Mouse (Mus musculus) midbrain, embryonic 12.5 days (tissue): ENCODE data around the gene Cela3b. TPM values are rescaled to one million over a fixed set of nuclear protein-coding genes. Genes with fewer than 3 reads are reported as not detected.
"Not testable (repeated sequence)": the region's sequence is repeated elsewhere in the genome, so short reads cannot be mapped to it uniquely, and the experiment has no call there.

ENCODE experiments used
- ATAC-seq: fragments of 200-750 bp; cut with Nextera tagmentation; 2 replicates; pipeline ENCODE4 v1.8.0; 2017; ENCODE audit warnings: low read depth, moderate TSS enrichment, moderate library complexity; ENCODE audit not compliant: low FRiP score
- H3K27ac ChIP-seq: fragments of 300-500 bp; sonication (generic); replicated peaks from 2 replicates; pipeline ENCODE4 v1.5.1; 2016; ENCODE audit warnings: mild to moderate bottlenecking
- H3K27me3 ChIP-seq: fragments of 300-500 bp; sonication (generic); 2 replicates; pipeline ENCODE4 v1.6.1; 2016; ENCODE audit warnings: mild to moderate bottlenecking
- H3K36me3 ChIP-seq: fragments of 300-500 bp; sonication (generic); 2 replicates; pipeline ENCODE4 v1.6.1; 2016
- H3K4me1 ChIP-seq: fragments of 300-500 bp; sonication (generic); 2 replicates; pipeline ENCODE4 v1.6.1; 2016
- H3K4me2 ChIP-seq: fragments of 300-500 bp; sonication (generic); replicated peaks from 2 replicates; pipeline ENCODE4 v1.6.1; 2016; ENCODE audit warnings: mild to moderate bottlenecking, moderate library complexity
- H3K4me3 ChIP-seq: fragments of 300-500 bp; sonication (generic); 2 replicates; pipeline ENCODE4 v1.5.1; 2016; ENCODE audit warnings: mild to moderate bottlenecking
- H3K9ac ChIP-seq: fragments of 300-500 bp; sonication (generic); replicated peaks from 2 replicates; pipeline ENCODE4 v1.6.1; 2016; ENCODE audit warnings: mild to moderate bottlenecking, moderate library complexity
- H3K9me3 ChIP-seq: fragments of 300-500 bp; sonication (generic); 2 replicates; pipeline ENCODE4 v1.6.1; 2016; ENCODE audit warnings: mild to moderate bottlenecking
- WGBS: fragments of 180-500 bp; shearing (Covaris S2); methylation state at CpG from one replicate; pipeline ENCODE4 v1.1.7; 2016; 5-methylcytosine and 5-hydroxymethylcytosine counted together
- polyA plus RNA-seq: library from polyadenylated mRNA; unstranded; fragments of >200 nt; fragmentation: Nextera tagmentation; extraction: Ambion mirVana; gene quantifications from 2 replicates; pipeline ENCODE4 v1.2.1, GENCODE M21; 2016

The Cela3b gene
- polyA plus RNA-seq, 1 experiment from 2014 or later = not detected

GRCm38 (mm10) chr4:137445881-137446280, 15.5 kb upstream of the Cela3b start:
- WGBS = 85% methylated on average over 4 of the region's 4 CpGs
- no peak for ATAC-seq
- H3K9me3 ChIP-seq = no peaks in the 10 kb centered on the region
- no peak overlapping the region for H3K4me3 ChIP-seq
- H3K36me3 ChIP-seq = no peaks in the 10 kb centered on the region
- peaks cover 3% of the 10 kb centered on the region; the same call in 1 of the 2 replicates for H3K4me1 ChIP-seq
- no peak overlapping the region for H3K9ac ChIP-seq
- H3K27me3 ChIP-seq = no peaks in the 10 kb centered on the region
- no peak overlapping the region for H3K4me2 ChIP-seq
- no peak overlapping the region for H3K27ac ChIP-seq

- no peaks in the 10 kb centered on the region for H3K27me3 ChIP-seq
- H3K4me2 ChIP-seq = no peak overlapping the region
- no peaks in the 10 kb centered on the region for H3K9me3 ChIP-seq
- no peak for ATAC-seq
- no peak overlapping the region for H3K27ac ChIP-seq
- no peak overlapping the region for H3K9ac ChIP-seq
- peaks cover 3% of the 10 kb centered on the region; the same call in 1 of the 2 replicates for H3K4me1 ChIP-seq
- H3K36me3 ChIP-seq = no peaks in the 10 kb centered on the region
- WGBS = 30% methylated on average over 5 of the region's 5 CpGs
- no peak overlapping the region for H3K4me3 ChIP-seq
These were observed 13.3 kb upstream of the Cela3b start for GRCm38 (mm10) chr4:137443625-137444024.

- H3K4me3 ChIP-seq = no peak overlapping the region
- H3K9ac ChIP-seq = no peak overlapping the region
- no peaks in the 10 kb centered on the region for H3K36me3 ChIP-seq
- no peaks in the 10 kb centered on the region for H3K4me1 ChIP-seq
- H3K27me3 ChIP-seq = no peaks in the 10 kb centered on the region
- no peak for ATAC-seq
- 80% methylated on average over 4 of the region's 4 CpGs for WGBS
- H3K4me2 ChIP-seq = no peak overlapping the region
- no peak overlapping the region for H3K27ac ChIP-seq
- no peaks in the 10 kb centered on the region for H3K9me3 ChIP-seq
These were observed 11.0 kb upstream of the Cela3b start for GRCm38 (mm10) chr4:137441332-137441731.

- Histone ChIP-seq H3K27me3 (no peaks in the 10 kb centered on the region), H3K36me3 (no peaks in the 10 kb centered on the region), H3K9me3 (no peaks in the 10 kb centered on the region), H3K4me3 (no peak overlapping the region), H3K27ac (no peak overlapping the region), H3K4me2 (no peak overlapping the region), H3K4me1 (no peaks in the 10 kb centered on the region), H3K9ac (no peak overlapping the region)
- 90% methylated on average over 8 of the region's 8 CpGs for WGBS
- no peak for ATAC-seq
These were observed 8.5 kb upstream of the Cela3b start for GRCm38 (mm10) chr4:137438842-137439241.

GRCm38 (mm10) chr4:137436979-137437669, 6.8 kb upstream of the Cela3b start:
- Histone ChIP-seq H3K9ac (no peak overlapping the region), H3K4me3 (no peak overlapping the region), H3K27ac (no peak overlapping the region), H3K27me3 (no peaks in the 10 kb centered on the region), H3K4me2 (no peak overlapping the region), H3K36me3 (no peaks in the 10 kb centered on the region), H3K4me1 (no peaks in the 10 kb centered on the region), H3K9me3 (no peaks in the 10 kb centered on the region)
- 87% methylated on average over 8 of the region's 8 CpGs for WGBS
- ATAC-seq = no peak

GRCm38 (mm10) chr4:137432700-137433550, 2.6 kb upstream of the Cela3b start:
- H3K27me3 ChIP-seq, H3K4me2 ChIP-seq, H3K27ac ChIP-seq, H3K4me1 ChIP-seq, H3K9ac ChIP-seq, ATAC-seq, H3K4me3 ChIP-seq, H3K9me3 ChIP-seq, H3K36me3 ChIP-seq: not testable (repeated sequence)
- 86% methylated on average over 10 of the region's 10 CpGs for WGBS

GRCm38 (mm10) chr4:137417712-137418564, 12.4 kb downstream of the Cela3b start:
- Histone ChIP-seq H3K4me3 (no peak overlapping the region), H3K9me3 (no peaks in the 10 kb centered on the region), H3K27me3 (no peaks in the 10 kb centered on the region), H3K27ac (no peak overlapping the region), H3K4me2 (no peak overlapping the region), H3K4me1 (no peaks in the 10 kb centered on the region), H3K36me3 (no peaks in the 10 kb centered on the region), H3K9ac (no peak overlapping the region)
- no peak for ATAC-seq
- WGBS = 79% methylated on average over 11 of the region's 11 CpGs

GRCm38 (mm10) chr4:137414936-137415335, 15.4 kb downstream of the Cela3b start:
- no peak for ATAC-seq
- 68% methylated on average over 1 of the region's 1 CpGs for WGBS
- H3K4me3 ChIP-seq = no peak overlapping the region
- H3K9me3 ChIP-seq = no peaks in the 10 kb centered on the region
- no peaks in the 10 kb centered on the region for H3K4me1 ChIP-seq
- H3K27me3 ChIP-seq = no peaks in the 10 kb centered on the region
- no peak overlapping the region for H3K4me2 ChIP-seq
- no peak overlapping the region for H3K9ac ChIP-seq
- H3K36me3 ChIP-seq = no peaks in the 10 kb centered on the region
- H3K27ac ChIP-seq = no peak overlapping the region

GRCm38 (mm10) chr4:137412185-137412709, 18.1 kb downstream of the Cela3b start:
- WGBS = 87% methylated on average over 7 of the region's 7 CpGs
- H3K4me3 ChIP-seq, H3K27ac ChIP-seq, H3K4me1 ChIP-seq, H3K9ac ChIP-seq, H3K27me3 ChIP-seq, ATAC-seq, H3K9me3 ChIP-seq, H3K4me2 ChIP-seq, H3K36me3 ChIP-seq: not testable (repeated sequence)

- Histone ChIP-seq H3K4me3 (no peak within 1 kb of the TSS), H3K27ac (no peak within 1 kb of the TSS), H3K4me2 (no peak within 1 kb of the TSS), H3K9ac (no peak within 1 kb of the TSS), H3K36me3 (no peaks in the 10 kb centered on the region), H3K4me1 (no peaks in the 10 kb centered on the region), H3K27me3 (peaks cover 3% of the 10 kb centered on the region; the same call in 1 of the 2 replicates), H3K9me3 (no peaks in the 10 kb centered on the region)
- WGBS = 90% methylated on average over 5 of the region's 5 CpGs
- no peak for ATAC-seq
These were observed 20.6 kb downstream of the Cela3b start, which contains the start of gene Cela3a for GRCm38 (mm10) chr4:137409691-137410090. Gene Cela3a, minus strand, starts transcription at chr4:137409791.

GRCm38 (mm10) chr4:137405571-137405970, 24.8 kb downstream of the Cela3b start:
- H3K4me2 ChIP-seq = no peak overlapping the region
- ATAC-seq = no peak
- no peak overlapping the region for H3K4me3 ChIP-seq
- H3K4me1 ChIP-seq = no peaks in the 10 kb centered on the region
- no peaks in the 10 kb centered on the region for H3K36me3 ChIP-seq
- 89% methylated on average over 3 of the region's 3 CpGs for WGBS
- peaks cover 3% of the 10 kb centered on the region; the same call in 1 of the 2 replicates for H3K27me3 ChIP-seq
- no peak overlapping the region for H3K27ac ChIP-seq
- no peak overlapping the region for H3K9ac ChIP-seq
- H3K9me3 ChIP-seq = no peaks in the 10 kb centered on the region
